Mouse (Mus musculus) stomach, postnatal 0 days (tissue): Measurements from ENCODE around the gene Ssc4d.
A peak's percentile ranks its signal among the peaks of the same experiment; 100 is the strongest.

Experiments used
- CTCF ChIP-seq: IDR thresholded peaks from 2 replicates; pipeline ENCODE4 v1.5.1; 2016; ENCODE audit warnings: antibody characterized with exemption, low read depth, mild to moderate bottlenecking, moderate library complexity
- EP300 ChIP-seq: optimal IDR thresholded peaks from 2 replicates; pipeline ENCODE3; 2016; ENCODE audit warnings: antibody characterized with exemption

DNA sequence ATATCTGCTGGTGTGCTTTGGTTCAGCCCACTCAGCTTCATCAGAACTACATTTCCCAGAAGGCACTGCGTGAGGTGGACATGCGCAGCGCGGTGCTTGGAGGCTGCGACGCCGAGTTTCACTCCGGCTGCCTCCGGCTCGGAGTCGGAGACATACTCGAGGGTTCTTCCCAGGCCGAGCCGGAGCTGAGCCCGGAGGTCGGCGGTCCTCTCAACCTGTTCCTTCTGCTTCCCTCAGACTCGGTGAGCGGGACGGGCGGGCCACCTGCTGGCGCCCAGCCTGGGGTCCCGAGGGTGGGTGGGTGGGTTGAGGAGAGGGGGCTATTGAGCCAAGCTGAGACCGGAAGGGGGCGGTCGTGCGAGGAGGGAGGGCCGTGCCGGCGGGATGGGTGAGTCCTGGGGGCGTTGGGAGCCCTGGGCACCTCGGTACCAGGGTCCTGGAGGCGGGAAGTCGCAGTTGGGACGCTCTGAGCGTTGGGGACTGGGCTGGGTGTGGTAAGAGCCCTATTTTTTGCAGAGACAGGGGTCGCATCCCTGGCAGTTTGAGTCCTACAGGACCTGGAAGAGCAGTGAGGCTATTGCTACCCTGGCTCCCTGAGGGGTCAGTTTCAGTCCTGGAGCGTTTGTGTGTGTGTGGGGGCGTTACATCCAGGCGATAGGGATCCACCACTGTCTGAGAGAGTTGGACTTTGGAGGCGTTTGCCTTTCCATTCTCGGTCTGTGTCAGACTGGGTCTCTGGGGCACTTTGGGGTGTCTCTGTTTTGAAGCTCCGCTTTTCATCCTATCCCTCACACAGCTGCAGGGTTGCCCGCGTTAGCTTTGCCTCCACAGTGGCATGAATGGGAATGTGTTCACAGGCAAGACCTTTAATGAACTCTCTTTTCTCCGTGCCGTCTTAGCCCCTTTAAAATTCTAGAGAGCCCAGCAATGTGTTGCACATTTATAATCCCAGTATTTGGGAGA lies 20.7 kb upstream of the Ssc4d start, which contains the start of gene Dtx2:
- TF ChIP-seq CTCF (peak; percentile 41; the same call in 1 of the 2 replicates), EP300 (no peak)
